Mouse (Mus musculus): ENCODE measurements around the gene Slc27a2. TPM values are rescaled to one million over a fixed set of nuclear protein-coding genes. Genes with fewer than 3 reads are reported as not detected.

Gene Slc27a2
- total RNA-seq, 1 experiment from 2014 or later: 3.4 TPM

GRCm38 (mm10) chr2:126628455-126628995, 76.3 kb downstream of the Slc27a2 start:
- ATAC-seq (replicated peaks in 1 of 2; ENCODE audit: insufficient read depth in 1 of 2, low FRiP score in 2 of 2, low TSS enrichment in 1 of 2, low read depth in 1 of 2, poor library complexity in 2 of 2, severe bottlenecking in 2 of 2): no peak

GRCm38 (mm10) chr2:126633165-126633564, 81.0 kb downstream of the Slc27a2 start:
- ATAC-seq (replicated peaks in 1 of 2; ENCODE audit: insufficient read depth in 1 of 2, low FRiP score in 2 of 2, low TSS enrichment in 1 of 2, low read depth in 1 of 2, poor library complexity in 2 of 2, severe bottlenecking in 2 of 2): no peak

GRCm38 (mm10) chr2:126635939-126636823, 84.0 kb downstream of the Slc27a2 start:
- ATAC-seq (replicated peaks in 1 of 2; ENCODE audit: insufficient read depth in 1 of 2, low FRiP score in 2 of 2, low TSS enrichment in 1 of 2, low read depth in 1 of 2, poor library complexity in 2 of 2, severe bottlenecking in 2 of 2): peak; percentile 80 to 92

Other genes starting within 250 kb of the Slc27a2 start
- gene Atp8b4, start 51.7 kb upstream of the Slc27a2 start, total RNA-seq (2017): 31.5 and 55.8 TPM in 2 replicates
- gene Hdc, start 66.9 kb downstream of the Slc27a2 start, total RNA-seq (2017): 8.3 and 24.1 TPM in 2 replicates
- 71.6 and 85.9 TPM in 2 replicates for gene Gabpb1, start 123.9 kb downstream of the Slc27a2 start, total RNA-seq (2017)
- gene Usp8, start 154.9 kb downstream of the Slc27a2 start, total RNA-seq (2017): 60.9 and 76.4 TPM in 2 replicates
- 0.31 and 0.69 TPM in 2 replicates for gene Usp50, start 231.1 kb downstream of the Slc27a2 start, total RNA-seq (2017)